Mouse (Mus musculus) ES-Bruce4 (cell line): Measurements from ENCODE around the gene Kcnj14.

Source experiments
- CTCF ChIP-seq: IDR thresholded peaks from one replicate; pipeline ENCODE4 v1.8.1; 2011; ENCODE audit warnings: low read depth, low read length
- EP300 ChIP-seq: IDR thresholded peaks from 2 replicates; pipeline ENCODE4 v1.6.1; 2011; ENCODE audit warnings: low read depth, low read length; ENCODE audit not compliant: insufficient read depth

GRCm38 (mm10) chr7:45809276-45810075, 15.1 kb downstream of the Kcnj14 start:
- no peak for TF ChIP-seq CTCF
- no peak for TF ChIP-seq EP300
